Mouse (Mus musculus): ENCODE data around the gene Srpx. TPM values are rescaled to one million over a fixed set of nuclear protein-coding genes. Genes with fewer than 3 reads are reported as not detected.

The Srpx gene
- 16.1 TPM for polyA plus RNA-seq (2014; fragmentation: Illumina TruSeq; extraction: RNeasy Lipid Tissue Mini Kit (QIAGEN cat#74804); ENCODE audit: low read depth, low replicate concordance)

DNA sequence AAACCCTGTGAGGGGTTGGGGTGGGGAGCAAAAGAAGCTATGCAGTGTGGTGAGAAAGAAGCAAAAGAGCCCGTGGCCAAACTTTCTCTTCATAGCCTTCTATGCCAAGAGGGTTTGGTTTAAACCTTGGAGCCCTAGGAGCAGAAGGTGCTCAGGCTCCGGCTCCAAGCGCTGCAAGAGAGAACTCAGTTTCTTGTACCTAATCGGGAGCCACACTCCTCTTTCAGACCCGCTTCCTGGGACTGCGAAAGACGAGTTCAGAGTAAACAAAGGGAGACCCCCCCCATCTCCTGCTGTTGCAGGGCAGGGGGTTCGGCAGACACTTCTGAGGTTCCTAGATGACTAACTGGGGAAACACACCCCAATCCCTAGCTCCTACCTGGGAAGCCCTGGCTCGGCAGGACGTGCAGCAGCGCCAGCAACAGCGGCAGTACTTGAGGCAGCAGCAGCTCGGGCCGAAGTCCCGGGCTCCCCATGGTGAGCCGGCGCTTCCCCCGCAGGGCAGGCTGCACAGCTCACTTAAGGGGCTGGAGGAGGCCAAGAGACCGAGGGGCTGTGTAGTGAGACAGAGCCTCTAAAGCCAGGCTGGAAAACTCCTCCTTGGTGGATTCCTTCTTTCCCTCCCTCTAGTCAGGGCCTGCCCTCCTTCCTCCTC, at the start of gene Srpx:
TSS of gene Srpx (minus strand) at position 645 of the 655 bp plus-strand sequence.

Other genes with a start within 250 kb of the Srpx start
- 0.40 TPM for gene Sytl5, start 232.1 kb downstream of the Srpx start, polyA plus RNA-seq (2014; fragmentation: Illumina TruSeq; extraction: RNeasy Lipid Tissue Mini Kit (QIAGEN cat#74804); ENCODE audit: low read depth, low replicate concordance)
- 7.2 TPM for gene Rpgr, start 99.2 kb upstream of the Srpx start, polyA plus RNA-seq (2014; fragmentation: Illumina TruSeq; extraction: RNeasy Lipid Tissue Mini Kit (QIAGEN cat#74804); ENCODE audit: low read depth, low replicate concordance)
- not detected for gene Otc, start 134.6 kb upstream of the Srpx start, polyA plus RNA-seq (2014; fragmentation: Illumina TruSeq; extraction: RNeasy Lipid Tissue Mini Kit (QIAGEN cat#74804); ENCODE audit: low read depth, low replicate concordance)